Mouse (Mus musculus): Measurements from ENCODE around the gene Cep78. TPM values are rescaled to one million over a fixed set of nuclear protein-coding genes. Genes with fewer than 3 reads are reported as not detected.

Cep78 gene
- polyA plus RNA-seq, 1 experiment from 2014 or later, result 14.4 TPM

- no peak for ATAC-seq
- Histone ChIP-seq H3K36me3 (ENCODE audit: control insufficient read depth, insufficient read depth, low read length) (peaks cover 5% of the 10 kb centered on the region; the same call in 1 of the 2 replicates), H3K27ac (ENCODE audit: low read length) (no peak overlapping the region), H3K4me3 (ENCODE audit: low read length) (peak overlapping the region; percentile 68), H3K4me1 (ENCODE audit: control insufficient read depth, insufficient read depth, low read length) (peaks cover 21% of the 10 kb centered on the region), H3K9me3 (ENCODE audit: control insufficient read depth, low read length) (no peaks in the 10 kb centered on the region), H3K4me2 (ENCODE audit: low read depth, low read length) (peak overlapping the region; percentile 88), H3K27me3 (replicated peaks; ENCODE audit: control insufficient read depth, insufficient read depth, low read length) (no peaks in the 10 kb centered on the region), H3K9ac (ENCODE audit: low read depth, low read length) (0 out of 2 replicates have a peak overlapping the region, but pooled peaks have one; percentile 69)
- 27% methylated on average over 9 of the region's 9 CpGs for WGBS
Observed at GRCm38 (mm10) chr19:15923426-15923825, 61.4 kb downstream of the Cep78 start.

GRCm38 (mm10) chr19:15919336-15919735 lies 65.5 kb downstream of the Cep78 start:
- Histone ChIP-seq H3K9ac (ENCODE audit: low read depth, low read length) (no peak overlapping the region), H3K36me3 (ENCODE audit: control insufficient read depth, insufficient read depth, low read length) (peaks cover 6% of the 10 kb centered on the region; the same call in 1 of the 2 replicates), H3K27ac (ENCODE audit: low read length) (no peak overlapping the region), H3K27me3 (replicated peaks; ENCODE audit: control insufficient read depth, insufficient read depth, low read length) (no peaks in the 10 kb centered on the region), H3K4me2 (ENCODE audit: low read depth, low read length) (no peak overlapping the region), H3K4me3 (ENCODE audit: low read length) (no peak overlapping the region), H3K9me3 (ENCODE audit: control insufficient read depth, low read length) (no peaks in the 10 kb centered on the region), H3K4me1 (ENCODE audit: control insufficient read depth, insufficient read depth, low read length) (peaks cover 11% of the 10 kb centered on the region)
- 94% methylated on average over 7 of the region's 7 CpGs for WGBS
- ATAC-seq, result no peak

- Histone ChIP-seq H3K4me3 (ENCODE audit: low read length) (no peak overlapping the region), H3K4me2 (ENCODE audit: low read depth, low read length) (no peak overlapping the region), H3K9ac (ENCODE audit: low read depth, low read length) (no peak overlapping the region), H3K27me3 (replicated peaks; ENCODE audit: control insufficient read depth, insufficient read depth, low read length) (no peaks in the 10 kb centered on the region), H3K9me3 (ENCODE audit: control insufficient read depth, low read length) (no peaks in the 10 kb centered on the region), H3K36me3 (ENCODE audit: control insufficient read depth, insufficient read depth, low read length) (peaks cover 9% of the 10 kb centered on the region), H3K4me1 (ENCODE audit: control insufficient read depth, insufficient read depth, low read length) (peaks cover 3% of the 10 kb centered on the region), H3K27ac (ENCODE audit: low read length) (no peak overlapping the region)
- ATAC-seq, result no peak
- WGBS, result 90% methylated on average over 7 of the region's 7 CpGs
Observed at GRCm38 (mm10) chr19:15918111-15918510, 66.7 kb downstream of the Cep78 start.

- H3K4me3 ChIP-seq (ENCODE audit: low read length), result no peak overlapping the region
- H3K9me3 ChIP-seq (ENCODE audit: control insufficient read depth, low read length), result no peaks in the 10 kb centered on the region
- no peak overlapping the region for H3K9ac ChIP-seq (ENCODE audit: low read depth, low read length)
- peaks cover 9% of the 10 kb centered on the region for H3K36me3 ChIP-seq (ENCODE audit: control insufficient read depth, insufficient read depth, low read length)
- WGBS, result 88% methylated on average over 9 of the region's 9 CpGs
- no peak for ATAC-seq
- no peaks in the 10 kb centered on the region for H3K27me3 ChIP-seq (replicated peaks; ENCODE audit: control insufficient read depth, insufficient read depth, low read length)
- no peaks in the 10 kb centered on the region for H3K4me1 ChIP-seq (ENCODE audit: control insufficient read depth, insufficient read depth, low read length)
- H3K4me2 ChIP-seq (ENCODE audit: low read depth, low read length), result no peak overlapping the region
- H3K27ac ChIP-seq (ENCODE audit: low read length), result no peak overlapping the region
Observed at GRCm38 (mm10) chr19:15913249-15913997, 71.4 kb downstream of the Cep78 start.

- H3K9ac ChIP-seq (ENCODE audit: low read depth, low read length), result no peak overlapping the region
- ATAC-seq, result no peak
- 89% methylated on average over 5 of the region's 5 CpGs for WGBS
- H3K36me3 ChIP-seq (ENCODE audit: control insufficient read depth, insufficient read depth, low read length), result peaks cover 7% of the 10 kb centered on the region; the same call in 1 of the 2 replicates
- no peaks in the 10 kb centered on the region for H3K9me3 ChIP-seq (ENCODE audit: control insufficient read depth, low read length)
- H3K4me1 ChIP-seq (ENCODE audit: control insufficient read depth, insufficient read depth, low read length), result no peaks in the 10 kb centered on the region
- no peaks in the 10 kb centered on the region for H3K27me3 ChIP-seq (replicated peaks; ENCODE audit: control insufficient read depth, insufficient read depth, low read length)
- no peak overlapping the region for H3K27ac ChIP-seq (ENCODE audit: low read length)
- no peak overlapping the region for H3K4me2 ChIP-seq (ENCODE audit: low read depth, low read length)
- H3K4me3 ChIP-seq (ENCODE audit: low read length), result no peak overlapping the region
Observed at GRCm38 (mm10) chr19:15911441-15911840, 73.3 kb downstream of the Cep78 start.

GRCm38 (mm10) chr19:15910987-15911386 lies 73.8 kb downstream of the Cep78 start:
- no peak for ATAC-seq

GRCm38 (mm10) chr19:15910488-15910887 lies 74.3 kb downstream of the Cep78 start:
- Histone ChIP-seq H3K27me3 (replicated peaks; ENCODE audit: control insufficient read depth, insufficient read depth, low read length) (no peaks in the 10 kb centered on the region), H3K9ac (ENCODE audit: low read depth, low read length) (no peak overlapping the region), H3K27ac (ENCODE audit: low read length) (no peak overlapping the region), H3K4me1 (ENCODE audit: control insufficient read depth, insufficient read depth, low read length) (no peaks in the 10 kb centered on the region), H3K4me2 (ENCODE audit: low read depth, low read length) (no peak overlapping the region), H3K4me3 (ENCODE audit: low read length) (no peak overlapping the region), H3K36me3 (ENCODE audit: control insufficient read depth, insufficient read depth, low read length) (peaks cover 7% of the 10 kb centered on the region; the same call in 1 of the 2 replicates), H3K9me3 (ENCODE audit: control insufficient read depth, low read length) (no peaks in the 10 kb centered on the region)
- no peak for ATAC-seq
- WGBS, result 96% methylated on average over 1 of the region's 1 CpGs

More at GRCm38 (mm10) chr19:15910987-15911386, 73.8 kb downstream of the Cep78 start:
- Histone ChIP-seq H3K9ac (ENCODE audit: low read depth, low read length) (no peak overlapping the region), H3K9me3 (ENCODE audit: control insufficient read depth, low read length) (no peaks in the 10 kb centered on the region), H3K36me3 (ENCODE audit: control insufficient read depth, insufficient read depth, low read length) (peaks cover 7% of the 10 kb centered on the region; the same call in 1 of the 2 replicates), H3K27ac (ENCODE audit: low read length) (no peak overlapping the region), H3K4me2 (ENCODE audit: low read depth, low read length) (no peak overlapping the region), H3K27me3 (replicated peaks; ENCODE audit: control insufficient read depth, insufficient read depth, low read length) (no peaks in the 10 kb centered on the region), H3K4me1 (ENCODE audit: control insufficient read depth, insufficient read depth, low read length) (no peaks in the 10 kb centered on the region), H3K4me3 (ENCODE audit: low read length) (no peak overlapping the region)
- WGBS, result 84% methylated on average over 3 of the region's 3 CpGs

GRCm38 (mm10) chr19:15908016-15908415 lies 76.8 kb downstream of the Cep78 start:
- Histone ChIP-seq H3K36me3 (ENCODE audit: control insufficient read depth, insufficient read depth, low read length) (0 out of 2 replicates have a peak, but pooled peaks cover 5% of the 10 kb centered on the region), H3K4me3 (ENCODE audit: low read length) (no peak overlapping the region), H3K9me3 (ENCODE audit: control insufficient read depth, low read length) (no peaks in the 10 kb centered on the region), H3K4me1 (ENCODE audit: control insufficient read depth, insufficient read depth, low read length) (no peaks in the 10 kb centered on the region), H3K9ac (ENCODE audit: low read depth, low read length) (no peak overlapping the region), H3K27me3 (replicated peaks; ENCODE audit: control insufficient read depth, insufficient read depth, low read length) (no peaks in the 10 kb centered on the region), H3K4me2 (ENCODE audit: low read depth, low read length) (no peak overlapping the region), H3K27ac (ENCODE audit: low read length) (no peak overlapping the region)
- ATAC-seq, result no peak
- 82% methylated on average over 5 of the region's 5 CpGs for WGBS
